Mouse (Mus musculus) embryo, embryonic 10 days (tissue): ENCODE results near the gene Ccdc102a.
A peak's percentile ranks its signal among the peaks of the same experiment; 100 is the strongest.

ENCODE experiments used
- DNase-seq: peaks from one replicate; pipeline ENCODE4 v3.0.0-alpha.2; 2015; ENCODE audit warnings: low spot score

Gene Ccdc102a

DNA sequence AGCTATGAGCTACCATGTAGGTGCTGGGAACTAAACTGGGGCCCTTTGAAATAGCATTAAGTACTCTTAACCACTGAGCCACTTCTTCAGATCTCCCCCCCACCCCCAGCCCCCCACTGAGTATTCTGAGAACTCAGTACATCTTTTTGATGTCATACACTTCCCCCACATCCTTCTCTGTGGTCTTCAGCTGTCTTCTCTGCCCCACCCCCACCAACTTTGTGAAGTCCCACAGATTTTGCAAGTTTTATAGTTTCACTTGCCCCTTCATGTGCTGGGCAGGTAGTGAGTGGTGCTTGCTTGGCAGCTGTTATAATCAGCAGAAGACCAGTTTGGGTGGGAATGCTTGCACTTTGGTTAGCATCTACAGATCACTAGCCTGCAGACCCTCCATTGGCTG is 1.4 kb upstream of the Ccdc102a start:
- DNase-seq: no peak

DNA sequence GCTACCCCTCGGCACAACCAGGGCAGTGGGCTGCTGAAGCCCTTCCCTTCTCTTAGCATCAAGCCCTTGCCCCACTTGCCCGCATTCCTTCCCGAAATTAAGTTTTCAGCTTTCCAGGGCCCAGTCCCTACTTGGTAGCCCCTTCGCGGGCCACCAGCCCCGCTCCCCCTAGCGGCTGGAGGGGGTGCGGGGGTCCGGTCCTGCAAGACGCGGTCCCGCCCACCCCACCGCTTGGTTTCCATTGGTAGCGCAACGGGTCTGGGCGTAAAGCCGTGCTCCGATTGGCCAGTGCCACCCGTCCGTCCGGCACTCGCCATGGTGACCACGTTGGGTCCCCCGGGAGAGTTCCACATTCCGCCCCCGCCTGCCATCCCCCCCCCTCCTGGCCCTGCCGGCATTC is 546 bp downstream of the Ccdc102a start:
- peak; percentile 97 for DNase-seq

DNA sequence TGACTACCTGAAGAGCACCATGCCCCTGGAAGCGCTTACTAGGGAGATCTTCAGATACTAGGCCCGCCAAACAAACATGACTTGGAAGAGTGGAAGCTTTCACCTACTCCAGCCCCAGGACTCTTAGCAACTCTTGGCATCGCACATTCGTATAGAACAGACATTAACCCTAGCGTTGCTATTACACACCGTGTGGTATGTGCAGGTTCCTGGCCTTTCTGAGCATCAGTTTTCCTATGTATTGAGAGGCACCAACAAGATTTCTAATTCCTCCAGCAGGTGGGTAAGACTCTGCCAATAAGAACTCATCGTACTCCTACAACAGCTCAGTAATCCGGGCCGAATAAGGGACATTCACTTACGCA is 956 bp downstream of the Ccdc102a start:
- DNase-seq: no peak

DNA sequence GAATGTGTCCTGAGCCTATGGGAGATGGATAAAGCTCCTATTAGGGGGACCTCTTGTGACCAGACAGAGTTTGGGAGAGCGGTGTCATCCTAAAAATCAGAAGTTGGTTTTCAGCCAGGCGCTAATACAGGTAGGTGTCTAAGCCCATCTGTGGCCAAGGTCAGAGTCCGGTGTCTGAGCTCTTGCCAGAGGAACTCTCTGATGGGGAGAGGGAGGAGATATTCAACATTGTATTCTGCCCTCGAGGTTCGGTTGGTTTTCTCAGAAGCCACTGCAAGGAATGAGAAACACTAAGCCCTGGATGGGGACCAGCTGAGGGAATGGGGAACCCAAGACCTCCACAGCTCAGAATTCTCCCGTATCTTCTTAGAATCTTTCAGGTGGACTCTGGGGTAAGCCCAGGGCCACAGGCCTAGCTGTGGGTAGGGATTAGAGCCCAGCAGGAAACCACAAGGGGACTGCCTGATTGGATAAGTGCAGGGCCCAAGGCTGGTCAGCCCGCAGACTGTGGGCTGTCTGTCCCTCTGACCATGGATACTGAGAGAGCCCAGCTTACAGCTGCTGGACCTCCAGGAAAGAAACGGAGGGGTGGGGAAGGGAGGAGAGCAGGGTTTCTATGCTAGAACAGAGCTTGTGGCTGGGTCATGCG is 1.5 kb downstream of the Ccdc102a start:
- no peak for DNase-seq

DNA sequence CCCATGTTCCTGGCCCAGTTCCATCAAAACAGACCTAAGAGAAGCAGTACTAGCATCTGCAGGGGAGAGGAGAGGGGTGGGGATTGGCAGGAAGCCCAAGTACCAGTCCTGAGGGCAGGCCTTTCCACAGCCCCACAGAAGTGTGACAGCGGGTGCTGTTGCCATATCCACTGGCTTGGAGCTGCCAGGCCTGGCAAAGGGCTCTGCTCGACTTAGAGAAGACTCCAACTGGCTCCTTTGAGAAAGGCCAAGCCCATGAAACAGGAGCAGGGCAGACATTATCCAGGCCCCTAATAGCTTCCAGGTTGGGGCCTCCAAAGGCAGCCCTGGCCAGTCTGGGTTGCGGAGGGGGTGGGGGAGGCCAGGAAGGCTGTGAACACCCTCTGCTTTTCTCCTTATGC is 3.2 kb downstream of the Ccdc102a start:
- DNase-seq: peak; percentile 26

DNA sequence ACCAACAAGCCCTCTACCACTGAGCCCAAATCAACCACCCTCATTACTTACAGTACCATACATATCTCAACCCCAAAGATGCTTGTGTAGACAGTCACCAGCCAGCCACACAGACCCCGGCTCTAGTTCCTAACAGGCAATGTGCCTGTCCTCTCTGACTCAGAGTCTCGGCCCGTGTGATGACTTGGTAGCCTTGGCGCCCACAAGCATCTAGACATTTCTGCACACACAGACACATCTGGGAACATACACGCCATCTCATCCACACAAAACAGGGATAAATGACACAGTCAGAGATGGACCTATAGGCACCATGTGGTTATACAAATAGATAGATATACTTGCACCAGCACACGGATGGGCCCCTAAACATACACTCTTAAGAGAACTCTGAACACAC is 3.6 kb downstream of the Ccdc102a start:
- no peak for DNase-seq

DNA sequence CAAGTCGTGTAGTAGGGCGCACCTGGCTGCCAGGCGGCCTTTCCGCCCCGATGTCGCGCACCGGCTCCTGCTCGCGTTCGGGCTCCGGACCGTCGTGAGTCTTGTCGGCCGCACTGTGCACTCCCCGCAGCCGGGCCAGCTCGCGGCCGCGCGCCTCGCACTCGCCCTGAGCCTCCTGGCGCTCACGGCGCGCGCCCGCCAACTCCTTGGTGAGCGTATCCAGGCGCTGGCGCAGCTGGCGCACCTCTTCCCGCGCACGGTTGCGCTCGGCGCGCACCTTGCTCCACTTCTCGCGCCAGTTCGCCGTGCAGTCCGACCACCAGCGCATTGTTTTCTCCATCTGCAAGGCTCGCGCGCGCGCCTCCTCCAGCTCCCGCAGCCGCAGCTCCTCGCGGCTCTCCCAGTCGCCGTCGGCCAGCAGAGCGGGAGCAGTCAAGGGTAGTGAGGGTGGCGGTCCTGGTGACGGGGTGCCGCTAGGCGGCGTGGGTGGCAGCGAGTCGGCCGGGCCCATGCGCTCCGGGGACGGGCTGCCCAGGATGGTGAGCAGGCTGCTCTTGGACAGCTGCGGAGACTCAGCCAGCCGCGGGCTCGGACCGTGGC is 4.7 kb downstream of the Ccdc102a start:
- DNase-seq: peak; percentile 87

DNA sequence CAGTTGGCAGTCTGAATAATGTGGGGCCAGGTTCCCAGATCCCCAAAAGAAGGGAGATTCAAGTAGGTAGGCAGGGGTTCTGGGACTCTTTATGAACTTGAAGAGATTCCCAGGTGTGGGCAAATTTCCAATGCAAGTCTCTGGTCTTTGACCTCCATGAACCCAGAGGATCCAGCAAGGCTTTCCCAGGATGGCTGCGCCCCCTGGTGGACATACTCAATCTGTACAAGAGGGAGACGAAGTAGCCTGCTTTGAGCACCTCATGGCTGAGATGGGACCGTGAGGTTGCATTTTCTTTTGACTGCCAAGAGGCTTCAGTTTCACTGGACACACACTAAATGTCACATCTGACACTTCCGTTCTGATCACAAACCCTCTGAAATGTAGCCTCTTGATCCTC is 9.1 kb downstream of the Ccdc102a start:
- DNase-seq: peak; percentile 93

DNA sequence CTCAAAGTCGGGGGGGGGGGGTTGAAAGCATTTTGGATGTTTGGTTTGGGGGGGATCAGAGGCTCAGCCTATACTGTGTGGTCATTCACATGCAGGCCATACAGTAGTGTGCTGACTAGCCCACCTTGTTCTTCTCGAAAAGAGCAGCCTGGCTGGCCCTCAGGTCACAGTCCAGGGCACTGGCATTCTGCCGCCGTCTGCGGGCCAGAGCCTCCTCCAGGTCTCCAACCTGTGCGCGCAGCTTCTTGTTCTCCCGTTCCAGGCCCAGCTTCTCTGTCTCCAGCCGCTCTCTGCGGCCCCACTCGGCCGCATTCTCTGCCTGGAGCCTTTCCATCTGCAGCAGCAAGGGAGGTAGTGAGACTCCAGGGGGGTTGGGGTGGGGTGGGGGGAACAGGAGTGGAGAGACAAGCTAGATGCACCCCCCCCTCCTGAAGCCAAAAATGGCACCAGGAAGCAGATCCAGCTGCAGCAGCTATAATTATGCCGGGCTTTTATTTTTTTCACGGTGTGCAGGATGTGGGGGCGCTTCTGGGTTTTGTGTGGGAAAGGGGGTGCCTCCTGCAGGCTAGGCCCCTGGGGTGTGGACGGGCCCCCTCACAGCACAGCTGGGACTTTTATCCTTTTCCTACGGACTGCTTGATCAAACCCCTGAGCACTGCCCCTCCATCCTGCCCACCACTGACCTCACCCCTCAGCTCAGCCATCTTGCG is 10.2 kb downstream of the Ccdc102a start:
- no peak for DNase-seq

DNA sequence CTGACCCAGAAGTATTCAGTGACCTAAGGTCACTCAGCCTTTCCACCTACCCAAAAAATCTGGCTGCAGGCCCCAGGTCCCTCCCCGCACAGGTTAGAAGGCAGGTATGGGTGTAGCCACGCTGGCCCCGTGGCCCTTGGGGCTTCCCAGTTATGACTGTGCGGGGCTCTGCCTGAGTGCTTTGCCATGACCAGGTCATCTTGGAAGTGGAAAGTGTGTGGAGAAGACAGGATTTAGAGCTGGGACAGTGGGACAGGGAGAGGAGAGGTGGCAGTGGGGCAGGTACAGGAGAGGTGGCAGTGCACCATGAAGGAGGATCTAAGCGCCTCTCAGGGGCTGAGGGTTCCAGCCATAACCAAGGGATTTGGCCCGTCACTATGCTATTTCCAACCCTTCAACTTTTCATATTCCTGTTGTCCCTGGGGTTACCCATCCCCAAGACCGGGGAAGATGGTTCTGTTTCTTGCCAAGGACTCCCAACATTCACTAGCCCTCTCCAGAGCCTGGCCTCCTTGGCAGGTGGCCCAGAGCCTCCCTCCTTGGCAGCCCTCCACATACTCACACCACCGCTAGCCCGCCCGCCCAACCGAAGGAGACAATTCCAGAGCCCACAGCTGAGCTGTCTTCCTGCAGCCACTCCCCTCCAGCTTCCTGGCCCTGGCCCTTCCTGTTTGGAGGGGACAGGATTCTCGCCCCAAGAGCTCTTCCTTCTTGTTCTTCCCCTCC is 13.3 kb downstream of the Ccdc102a start:
- no peak for DNase-seq

DNA sequence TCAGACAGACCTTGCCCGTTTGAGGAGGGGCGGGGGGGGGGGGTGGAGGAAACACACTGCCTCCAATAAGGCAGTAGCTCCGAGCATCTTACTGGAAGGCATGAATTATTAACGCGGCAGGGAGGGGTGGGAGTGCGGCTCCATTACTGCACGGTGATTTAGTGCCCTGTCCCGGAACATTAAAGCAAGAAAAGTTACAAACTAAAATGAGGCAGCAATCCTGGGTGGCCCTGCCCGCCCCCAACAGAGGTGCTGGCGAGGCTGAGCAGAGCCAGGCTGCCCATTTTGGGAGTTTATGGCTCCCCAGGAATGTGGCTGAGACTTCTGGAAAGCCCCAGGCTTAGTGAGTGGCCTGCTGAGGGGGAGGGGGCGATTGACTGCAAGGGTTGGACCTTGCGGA is 14.2 kb downstream of the Ccdc102a start:
- peak; percentile 48 for DNase-seq

DNA sequence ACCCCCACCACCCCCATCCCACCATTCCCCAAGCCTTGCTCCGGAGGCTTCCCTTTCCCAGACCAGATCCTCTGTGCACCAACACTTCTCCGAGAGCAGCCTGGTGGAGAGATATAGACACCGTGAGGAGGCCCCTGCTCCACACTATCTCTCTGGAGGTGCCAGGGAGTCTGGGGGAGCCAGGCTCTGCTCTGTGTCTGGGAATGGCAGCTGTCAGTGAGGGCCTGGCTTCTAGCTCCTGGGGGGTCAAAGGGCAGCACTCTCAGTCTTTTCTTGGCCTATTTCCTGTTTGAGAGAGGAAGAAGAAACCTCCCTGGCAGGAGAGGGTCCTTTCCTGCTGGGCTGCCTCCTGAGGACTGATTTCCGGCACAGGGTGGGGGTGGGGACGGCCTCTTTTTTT is 16.9 kb downstream of the Ccdc102a start:
- DNase-seq: peak; percentile 63

DNA sequence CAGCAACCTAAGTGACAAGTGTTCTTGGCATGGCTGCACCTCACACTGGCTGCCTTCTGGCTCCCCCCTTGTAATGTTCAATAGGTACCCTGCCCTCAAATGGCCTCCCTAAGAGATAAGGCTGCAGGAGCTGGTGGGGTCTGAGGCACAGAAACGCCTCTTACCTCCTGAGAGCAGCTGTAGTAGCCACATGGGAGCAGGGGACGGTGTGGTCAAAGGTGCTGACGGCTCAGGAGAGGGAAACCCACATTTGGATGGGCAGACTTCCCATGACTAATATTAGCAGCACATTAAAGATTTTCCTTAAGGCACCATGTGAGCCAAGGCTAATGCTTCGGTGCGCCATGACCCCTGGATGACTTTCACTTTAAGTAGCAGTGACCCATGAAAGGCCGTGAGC is 17.3 kb downstream of the Ccdc102a start:
- DNase-seq: peak; percentile 49

DNA sequence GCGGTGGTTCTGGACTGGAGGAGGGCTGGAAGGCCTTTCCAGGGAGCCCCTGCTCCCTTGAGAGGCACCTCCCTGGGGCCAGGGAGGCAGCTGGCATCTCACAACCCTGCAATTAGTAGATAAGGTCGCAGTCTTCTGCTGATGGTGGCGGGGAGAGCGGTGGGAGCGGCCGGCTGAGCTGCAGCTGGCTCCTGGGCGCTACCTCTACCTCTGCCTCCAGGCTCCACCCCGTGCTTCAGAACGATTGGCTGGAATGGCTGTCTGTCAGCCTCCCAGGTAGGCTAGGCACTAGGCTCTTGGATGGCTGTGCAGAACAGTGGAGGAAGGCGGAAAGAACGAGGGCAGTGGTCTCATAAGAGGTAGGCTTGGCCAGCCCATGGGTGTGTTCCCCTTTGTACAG is 18.6 kb downstream of the Ccdc102a start:
- peak; percentile 67 for DNase-seq

DNA sequence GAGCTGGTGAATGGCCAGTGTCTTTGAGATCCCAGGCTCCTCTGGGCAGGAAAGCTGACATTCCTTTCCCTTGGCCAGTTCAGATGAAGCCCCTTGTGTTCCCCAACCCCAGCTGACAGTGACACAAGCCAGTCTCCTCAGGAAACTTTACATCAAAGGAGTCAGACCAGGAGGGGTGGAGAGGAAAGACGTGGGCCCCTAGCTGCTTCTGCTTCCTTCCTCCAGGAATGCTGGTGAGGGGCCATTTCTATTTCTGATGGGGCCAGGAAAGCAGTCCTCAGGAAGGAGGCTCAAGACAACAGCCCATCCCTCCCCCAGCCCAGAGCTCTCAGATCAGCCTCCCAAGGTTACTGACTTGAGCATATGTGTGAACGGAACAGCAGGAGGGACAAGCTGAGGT is 25.0 kb downstream of the Ccdc102a start:
- peak; percentile 51 for DNase-seq

DNA sequence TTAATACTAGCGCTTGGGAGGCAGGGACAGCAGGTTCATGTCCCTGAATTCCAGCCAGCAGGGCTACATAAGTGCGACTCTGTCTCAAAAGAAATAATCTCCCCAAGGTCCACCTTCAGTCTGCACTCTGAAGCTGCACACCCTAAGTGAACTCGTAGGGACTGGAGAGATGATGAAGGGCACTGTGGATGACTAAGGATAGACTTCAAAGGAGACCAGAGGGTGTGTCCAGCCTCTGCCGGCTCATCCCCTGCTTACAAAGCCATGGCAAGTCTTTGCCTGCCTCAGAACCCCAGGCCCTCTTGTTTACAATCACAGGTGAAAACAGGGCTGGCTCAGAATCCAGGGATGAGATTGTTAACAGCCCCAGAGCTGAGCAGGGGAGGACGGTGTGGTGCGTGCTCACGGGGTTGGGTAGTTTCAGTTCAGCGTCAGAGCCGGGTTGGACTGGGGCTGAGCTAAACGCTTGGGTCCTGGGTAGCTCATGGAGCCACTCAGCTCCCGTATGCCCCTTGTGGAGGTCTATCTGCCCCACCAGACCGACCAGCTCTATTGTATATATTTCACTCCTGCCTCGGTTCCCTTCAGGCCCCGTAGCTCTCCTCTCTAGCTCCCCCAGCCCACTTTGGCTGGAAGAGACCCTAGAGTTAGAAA is 29.4 kb downstream of the Ccdc102a start:
- no peak for DNase-seq

DNA sequence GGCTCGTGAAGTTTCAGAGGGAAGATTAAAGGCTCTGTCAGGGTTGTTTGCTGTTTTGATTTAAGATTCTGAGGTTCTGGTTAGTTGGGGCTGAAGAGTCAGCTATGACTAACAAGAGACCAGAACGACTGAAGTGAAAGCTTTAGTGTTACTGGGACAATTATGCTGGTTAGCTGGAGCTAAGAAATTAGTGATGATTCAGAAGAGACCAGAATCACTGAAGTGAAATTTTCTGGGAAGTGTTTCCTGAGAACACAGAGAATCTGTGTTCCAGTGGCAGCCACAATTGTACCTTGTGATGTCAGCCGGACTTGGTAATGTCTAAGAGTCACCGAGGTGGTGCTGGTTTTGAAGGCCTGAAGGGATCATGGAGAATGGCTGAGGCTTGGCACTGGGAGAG is 37.2 kb downstream of the Ccdc102a start:
- DNase-seq: no peak

DNA sequence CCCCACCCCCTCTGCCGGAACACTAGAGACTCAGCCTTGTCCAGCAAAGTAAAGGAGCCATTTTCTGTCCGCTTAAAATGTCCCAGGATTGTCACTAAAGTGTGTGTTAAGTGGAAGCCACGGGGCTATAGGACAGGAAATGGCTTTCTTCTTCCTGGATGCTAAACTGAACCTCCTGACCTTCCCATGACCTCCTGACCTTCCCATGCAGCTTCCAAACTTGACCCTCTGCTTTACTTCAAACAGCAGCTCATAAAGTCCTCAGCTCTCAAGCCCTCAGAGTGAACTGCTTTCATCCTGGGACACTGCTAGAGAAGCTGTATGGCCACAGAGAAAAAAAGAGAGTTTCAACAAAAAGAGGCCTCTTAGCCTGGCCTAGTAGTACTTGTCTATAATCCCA is 41.1 kb downstream of the Ccdc102a start:
- DNase-seq: peak; percentile 60

DNA sequence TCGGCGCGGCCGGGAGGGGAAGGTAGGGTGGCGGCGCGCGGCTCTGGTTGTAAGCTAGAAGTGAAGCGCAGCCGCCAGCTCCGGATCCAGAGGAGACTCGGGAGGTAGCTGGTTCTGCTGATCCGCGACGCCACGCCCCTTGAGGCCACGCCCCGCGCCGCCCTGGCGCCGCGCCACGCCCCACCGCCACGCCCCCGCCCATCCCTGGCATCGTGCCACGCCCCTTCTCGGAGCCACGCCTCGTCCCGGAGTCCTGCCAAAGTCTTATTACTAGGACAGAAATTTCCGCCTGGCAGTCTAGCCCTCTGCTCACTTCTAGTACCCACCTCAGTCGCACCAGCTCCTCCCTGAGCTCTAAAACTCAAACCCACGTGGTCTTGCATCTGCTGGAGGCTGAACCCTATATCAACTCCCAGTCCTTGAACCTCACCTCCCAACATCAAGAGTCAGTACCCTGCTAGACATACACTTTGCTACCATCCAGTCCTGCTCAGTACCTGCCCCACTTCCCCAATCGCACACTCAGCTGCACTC is 41.6 kb downstream of the Ccdc102a start, which contains the start of gene Dok4:
TSS of gene Dok4 (minus strand) at position 134 of the 534 bp plus-strand sequence.
- peak; percentile 93 for DNase-seq

DNA sequence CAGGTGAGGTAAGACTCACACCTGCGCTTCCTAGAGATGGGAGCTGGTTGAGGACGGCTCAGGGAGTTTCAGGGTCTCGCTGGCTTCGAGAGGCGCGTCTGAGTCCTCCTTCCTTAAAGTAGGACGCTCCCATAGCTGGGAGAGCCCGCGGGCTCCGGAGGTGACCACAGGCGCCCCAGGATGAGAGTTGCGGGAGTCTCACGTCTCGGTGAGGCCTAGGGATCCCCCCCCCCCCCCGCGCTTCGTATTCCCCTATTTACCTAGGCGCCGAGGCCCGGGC is 42.1 kb downstream of the Ccdc102a start:
- DNase-seq: no peak

DNA sequence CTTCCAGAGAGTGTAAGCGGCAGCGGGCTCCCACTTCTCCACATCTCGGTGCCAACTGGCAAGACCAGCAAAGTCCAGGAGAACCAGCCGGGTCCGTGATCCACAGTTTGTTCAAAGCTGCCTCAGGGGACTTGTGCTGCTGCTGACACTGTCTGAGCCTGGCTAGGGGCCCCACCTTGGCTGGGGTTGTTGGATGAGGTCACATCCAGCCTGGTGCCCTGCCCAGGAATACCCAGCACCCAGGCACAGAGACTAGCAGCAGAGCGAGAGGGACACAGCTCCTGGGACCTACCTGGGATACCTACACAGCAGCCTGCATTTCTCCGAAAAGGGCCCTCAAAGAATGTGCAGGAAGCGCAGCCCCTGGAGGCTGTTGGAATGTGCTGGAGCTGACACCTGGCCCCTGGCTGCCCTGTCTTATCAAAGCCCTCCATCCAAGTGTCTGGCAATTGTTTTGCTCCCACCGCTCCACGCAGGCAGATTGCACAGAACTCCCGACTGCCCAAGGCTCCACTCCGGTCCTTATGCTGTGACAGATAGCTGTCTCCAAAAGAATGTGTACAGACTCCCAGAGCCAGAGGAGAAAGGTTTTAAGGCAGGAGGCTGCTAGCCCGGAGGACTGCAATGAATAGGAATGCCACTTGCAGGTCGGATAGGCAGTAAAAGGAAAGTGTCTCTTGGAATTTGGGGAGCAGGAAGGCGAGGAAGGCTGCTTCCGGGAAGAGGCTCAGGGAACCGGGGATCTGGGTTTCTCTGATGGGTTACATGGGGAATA is 42.6 kb downstream of the Ccdc102a start:
- peak; percentile 27 for DNase-seq

DNA sequence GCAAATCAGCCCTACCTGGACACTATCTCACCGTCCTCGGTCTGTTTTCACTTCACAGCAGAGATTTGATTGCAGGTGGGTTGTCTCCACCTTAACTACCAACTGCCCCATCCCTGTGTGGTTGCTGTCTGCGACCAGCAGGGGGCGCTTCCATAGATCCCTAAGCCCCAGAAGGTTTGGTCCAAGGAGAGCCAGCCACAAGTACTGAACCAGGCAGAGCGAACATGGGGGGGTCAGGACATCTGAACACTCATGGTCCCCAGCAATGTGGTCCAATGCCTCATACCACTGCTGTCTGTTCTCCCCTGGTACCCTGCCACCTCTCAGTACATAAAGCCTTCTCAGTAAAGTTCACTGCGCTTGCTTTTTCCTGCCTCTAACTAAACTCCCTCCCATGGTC is 43.5 kb downstream of the Ccdc102a start:
- DNase-seq: peak; percentile 76
